Mouse (Mus musculus): ENCODE measurements around the gene Sigirr. TPM values are rescaled to one million over a fixed set of nuclear protein-coding genes. Genes with fewer than 3 reads are reported as not detected.

Gene Sigirr
- total and polyA plus RNA-seq, 3 experiments: 8.3 to 17.5 TPM; not detected in 1

DNA sequence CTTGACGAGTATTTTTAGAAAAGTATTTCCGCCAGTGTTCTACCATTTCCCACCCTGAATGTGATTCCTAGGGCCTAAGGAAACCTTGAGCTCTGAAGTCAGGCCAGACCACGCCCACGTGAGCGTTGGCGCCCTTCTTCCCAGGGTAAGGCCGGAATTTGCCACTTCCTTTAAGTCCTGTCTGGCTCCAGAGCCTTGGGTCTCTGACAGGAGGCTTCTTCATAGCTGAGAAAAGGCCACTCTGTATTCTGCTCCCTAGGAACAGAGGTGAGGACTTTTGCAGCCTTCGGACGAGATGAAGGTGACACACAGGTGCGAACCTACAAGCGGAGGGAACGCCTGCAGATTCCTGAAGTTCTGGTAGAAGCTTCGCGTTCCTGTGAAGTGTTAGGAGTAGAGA, 21.9 kb upstream of the Sigirr start, which contains the start of gene Ptdss2:
Gene Ptdss2 (plus strand): TSS at position 138 of the 400 bp plus-strand sequence.
- no peaks in the 10 kb centered on the region for H3K79me2 ChIP-seq (ENCODE audit: control insufficient read depth, insufficient read depth, low read length, poor library complexity)
- H3K27ac ChIP-seq (ENCODE audit: control insufficient read depth, low read depth, low read length): peak within 1 kb of the TSS; percentile 24; the same call in 1 of the 2 replicates
- no peaks in the 10 kb centered on the region for H3K9me3 ChIP-seq (replicated peaks; ENCODE audit: insufficient read depth, low read length)
- TF ChIP-seq MEF2A (IDR thresholded peaks at IDR 0.05; ENCODE audit: extremely low read depth, insufficient replicate concordance, low read depth, low read length, poor library complexity, severe bottlenecking) (no peak), ZNF384 (IDR thresholded peaks at IDR 0.05; ENCODE audit: low read depth, low read length) (no peak), USF2 (IDR thresholded peaks at IDR 0.05; ENCODE audit: borderline replicate concordance in 1 of 2, insufficient read depth in 1 of 2, low read depth in 1 of 2, low read length in 2 of 2) (no peak), MYC (IDR thresholded peaks at IDR 0.05; ENCODE audit: low read depth, low read length) (no peak)
- H3K9ac ChIP-seq (ENCODE audit: control insufficient read depth, low read depth, low read length, poor library complexity, severe bottlenecking): peak within 1 kb of the TSS; percentile 71
- DNase-seq (ENCODE audit: low read depth, low spot score): no peak
- H3K36me3 ChIP-seq (ENCODE audit: control insufficient read depth in 1 of 2, insufficient read depth in 2 of 2, low read length in 2 of 2): peaks cover 0 to 20% of the 10 kb centered on the region in 2 experiments; a peak in 2 of 4 replicates
- no peaks in the 10 kb centered on the region for H3K27me3 ChIP-seq (ENCODE audit: control insufficient read depth in 1 of 2, insufficient read depth in 2 of 2, low read length in 2 of 2)
- H3K4me3 ChIP-seq (ENCODE audit: control insufficient read depth in 1 of 2, insufficient read depth in 1 of 2, low read depth in 2 of 2, low read length in 2 of 2): peak within 1 kb of the TSS; percentile 84 to 99
- H3K4me1 ChIP-seq (ENCODE audit: control insufficient read depth in 1 of 2, insufficient read depth in 2 of 2, low read length in 2 of 2): peaks cover 7 to 22% of the 10 kb centered on the region in 2 experiments

DNA sequence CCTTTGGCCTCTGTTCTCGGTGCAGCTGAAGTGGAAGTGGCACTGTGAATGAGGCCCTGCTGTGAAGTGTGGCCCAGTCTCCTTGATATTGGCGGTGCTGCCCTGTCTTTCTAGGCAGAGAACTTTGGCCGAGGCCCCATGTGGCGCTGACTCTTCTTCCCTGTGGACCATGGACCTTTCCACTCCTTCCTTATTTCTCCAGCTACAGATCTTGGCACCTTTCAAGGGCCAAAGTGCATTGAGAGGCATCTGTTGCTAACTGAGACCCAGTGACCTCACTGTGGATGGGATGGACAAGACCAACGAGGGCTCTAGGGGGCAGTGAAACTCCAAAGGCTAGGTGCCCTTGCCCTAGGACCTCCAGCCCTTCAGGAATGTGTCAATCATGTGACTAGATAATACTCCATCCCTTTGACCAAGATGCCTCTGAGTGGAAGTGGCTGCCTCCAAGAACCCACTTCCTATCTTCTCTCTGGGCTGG, 20.7 kb upstream of the Sigirr start:
- no peak for DNase-seq (ENCODE audit: low read depth, low spot score)
- Histone ChIP-seq H3K4me1 (ENCODE audit: control insufficient read depth in 1 of 2, insufficient read depth in 2 of 2, low read length in 2 of 2) (peaks cover 4 to 13% of the 10 kb centered on the region in 2 experiments), H3K9ac (ENCODE audit: control insufficient read depth, low read depth, low read length, poor library complexity, severe bottlenecking) (no peak overlapping the region), H3K36me3 (ENCODE audit: control insufficient read depth in 1 of 2, insufficient read depth in 2 of 2, low read length in 2 of 2) (peaks cover 0 to 13% of the 10 kb centered on the region in 2 experiments; a peak in 2 of 4 replicates), H3K4me3 (ENCODE audit: control insufficient read depth in 1 of 2, insufficient read depth in 1 of 2, low read depth in 2 of 2, low read length in 2 of 2) (no peak overlapping the region), H3K9me3 (replicated peaks; ENCODE audit: insufficient read depth, low read length) (no peaks in the 10 kb centered on the region), H3K79me2 (ENCODE audit: control insufficient read depth, insufficient read depth, low read length, poor library complexity) (no peaks in the 10 kb centered on the region), H3K27ac (ENCODE audit: control insufficient read depth, low read depth, low read length) (no peak overlapping the region), H3K27me3 (ENCODE audit: control insufficient read depth in 1 of 2, insufficient read depth in 2 of 2, low read length in 2 of 2) (no peaks in the 10 kb centered on the region)
- TF ChIP-seq BHLHE40 (IDR thresholded peaks at IDR 0.05; ENCODE audit: borderline replicate concordance, low read depth, low read length) (no peak), JUND (IDR thresholded peaks at IDR 0.05; ENCODE audit: low read depth, low read length) (no peak), MYB (IDR thresholded peaks at IDR 0.05; ENCODE audit: low read depth, low read length) (no peak), SMC3 (IDR thresholded peaks at IDR 0.05; ENCODE audit: low read depth, low read length) (0 out of 2 replicates have a peak, but pooled peaks have one; percentile 2), USF1 (IDR thresholded peaks at IDR 0.05; ENCODE audit: low read depth, low read length) (peak; percentile 61)

DNA sequence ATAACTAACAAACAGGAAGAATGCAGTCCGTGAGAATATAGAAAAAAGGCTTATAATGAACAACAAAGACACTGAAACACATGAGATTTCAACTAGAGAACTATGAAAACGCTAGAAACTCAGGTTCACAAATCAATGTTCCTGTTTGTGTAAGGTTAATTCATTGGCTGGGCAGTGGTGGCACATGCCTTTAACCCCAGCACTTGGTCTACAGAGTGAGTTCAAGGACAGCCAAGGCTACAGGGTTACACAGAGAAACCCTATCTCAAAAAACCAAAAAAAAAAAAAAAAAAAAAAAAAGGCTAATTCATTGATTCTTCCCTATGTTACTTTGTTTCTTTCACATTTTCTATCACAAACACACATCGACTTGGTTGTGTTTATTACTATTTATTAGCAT, 20.2 kb upstream of the Sigirr start:
- no peak overlapping the region for H3K27ac ChIP-seq (ENCODE audit: control insufficient read depth, low read depth, low read length)
- peaks cover 0 to 13% of the 10 kb centered on the region in 2 experiments; a peak in 2 of 4 replicates for H3K4me1 ChIP-seq (ENCODE audit: control insufficient read depth in 1 of 2, insufficient read depth in 2 of 2, low read length in 2 of 2)
- H3K9ac ChIP-seq (ENCODE audit: control insufficient read depth, low read depth, low read length, poor library complexity, severe bottlenecking): no peak overlapping the region
- H3K36me3 ChIP-seq (ENCODE audit: control insufficient read depth in 1 of 2, insufficient read depth in 2 of 2, low read length in 2 of 2): peaks cover 0 to 9% of the 10 kb centered on the region in 2 experiments; a peak in 2 of 4 replicates
- TF ChIP-seq BHLHE40 (IDR thresholded peaks at IDR 0.05; ENCODE audit: borderline replicate concordance, low read depth, low read length): no peak
- TF ChIP-seq NRF1 (IDR thresholded peaks at IDR 0.05; ENCODE audit: insufficient read depth, low read depth, low read length, poor library complexity, severe bottlenecking): no peak
- no peak for TF ChIP-seq RAD21 (IDR thresholded peaks at IDR 0.05; ENCODE audit: low read depth, low read length)
- TF ChIP-seq ZNF384 (IDR thresholded peaks at IDR 0.05; ENCODE audit: low read depth, low read length): peak; percentile 59
- TF ChIP-seq EP300 (IDR thresholded peaks at IDR 0.05; ENCODE audit: low read depth in 1 of 2, low read length in 2 of 2): no peak
- no peak for TF ChIP-seq MXI1 (IDR thresholded peaks at IDR 0.05; ENCODE audit: low read depth, low read length)
- no peak for TF ChIP-seq NELFE (IDR thresholded peaks at IDR 0.05; ENCODE audit: low read depth, low read length)
- TF ChIP-seq ZC3H11A (IDR thresholded peaks at IDR 0.05; ENCODE audit: low read depth, low read length): no peak
- TF ChIP-seq POLR2AphosphoS2 (IDR thresholded peaks at IDR 0.05; ENCODE audit: low read length): no peak
- H3K79me2 ChIP-seq (ENCODE audit: control insufficient read depth, insufficient read depth, low read length, poor library complexity): no peaks in the 10 kb centered on the region
- H3K4me3 ChIP-seq (ENCODE audit: control insufficient read depth in 1 of 2, insufficient read depth in 1 of 2, low read depth in 2 of 2, low read length in 2 of 2): no peak overlapping the region
- H3K9me3 ChIP-seq (replicated peaks; ENCODE audit: insufficient read depth, low read length): no peaks in the 10 kb centered on the region
- no peak for DNase-seq (ENCODE audit: low read depth, low spot score)
- H3K27me3 ChIP-seq (ENCODE audit: control insufficient read depth in 1 of 2, insufficient read depth in 2 of 2, low read length in 2 of 2): no peaks in the 10 kb centered on the region
